Mouse (Mus musculus) adrenal gland, postnatal 36 days (tissue): ENCODE measurements around the gene 4932438A13Rik. TPM values are rescaled to one million over a fixed set of nuclear protein-coding genes. Genes with fewer than 3 reads are reported as not detected.

ENCODE experiments used
- DNase-seq, 2 experiments: peaks; one replicate each; pipeline ENCODE4 v3.0.0; 2021; ENCODE audit warnings: mixed read lengths in 1 of 2
- total RNA-seq, 2 experiments: library from RNA; stranded (reverse); gene quantifications; 2 replicates each; pipeline ENCODE4 v1.2.3; 2021

Gene 4932438A13Rik
- total RNA-seq, 2 experiments from 2014 or later, result 49.0 to 53.7 TPM

- DNase-seq, result no peak
These were observed 55.4 kb downstream of the 4932438A13Rik start for GRCm38 (mm10) chr3:36918322-36918721.

- no peak for DNase-seq
These were observed 78.7 kb downstream of the 4932438A13Rik start for GRCm38 (mm10) chr3:36941572-36941971.

GRCm38 (mm10) chr3:36942108-36942507 is 79.2 kb downstream of the 4932438A13Rik start:
- peak; percentile 33 to 55 for DNase-seq

GRCm38 (mm10) chr3:36943706-36944105 is 80.8 kb downstream of the 4932438A13Rik start:
- no peak for DNase-seq

- DNase-seq, result no peak
These were observed 175.1 kb downstream of the 4932438A13Rik start for GRCm38 (mm10) chr3:37037979-37038378.

GRCm38 (mm10) chr3:37039811-37040210 is 176.9 kb downstream of the 4932438A13Rik start:
- peak; percentile 67 to 69 for DNase-seq

GRCm38 (mm10) chr3:37051491-37051890 is 188.6 kb downstream of the 4932438A13Rik start:
- no peak for DNase-seq

GRCm38 (mm10) chr3:37063406-37063805 is 200.5 kb downstream of the 4932438A13Rik start, which contains the start of gene Adad1:
Gene Adad1 (plus strand): TSS chr3:37063527.
- no peak for DNase-seq

- DNase-seq, result peak; percentile 23 to 30
These were observed 210.3 kb downstream of the 4932438A13Rik start for GRCm38 (mm10) chr3:37073211-37073610.

- DNase-seq, result no peak
These were observed 222.0 kb downstream of the 4932438A13Rik start for GRCm38 (mm10) chr3:37084860-37085259.

GRCm38 (mm10) chr3:37090721-37091120 is 227.8 kb downstream of the 4932438A13Rik start:
- no peak for DNase-seq

Other genes starting within 250 kb of the 4932438A13Rik start
- gene Bbs7, start 249.6 kb upstream of the 4932438A13Rik start, total RNA-seq, result 10 to 100 TPM in 1 of 2 experiments, 1 to 10 TPM in 1; 7.9 to 10.7 TPM
- gene Trpc3, start 172.9 kb upstream of the 4932438A13Rik start, total RNA-seq, result 1 to 10 TPM; 2.1 to 2.6 TPM
- gene Adad1, start 200.4 kb downstream of the 4932438A13Rik start, total RNA-seq, result not detected